Comparison of ENCODE assay signal across 8 mouse cellular contexts in genomic region chr9:37147359-37147685, GRCm38 (mm10). TPM values are rescaled to one million over a fixed set of nuclear protein-coding genes. Genes with fewer than 3 reads are reported as not detected.
A peak's percentile ranks its signal among the peaks of the same experiment; 100 is the strongest.
DNase-seq lines count a peak whose midpoint lies in the region; ATAC-seq and TF ChIP-seq lines count a peak whose summit lies in the region.

Gene Pknox2 (minus strand): TSS chr9:37147407.

- peak within 1 kb of the TSS; percentile 95 for H3K4me3 ChIP-seq in neural tube, embryonic 11.5 days (ENCODE audit: low read depth, low read length)
- peak within 1 kb of the TSS; percentile 87 for H3K4me3 ChIP-seq in embryonic facial prominence, embryonic 12.5 days
- H3K4me3 ChIP-seq in kidney, adult 2 months (ENCODE audit: insufficient read depth, low read depth, low read length) = peak within 1 kb of the TSS; percentile 80
- peak within 1 kb of the TSS; percentile 71 for H3K4me3 ChIP-seq in limb, embryonic 13.5 days
- H3K4me3 ChIP-seq in midbrain, embryonic 14.5 days (replicated peaks; ENCODE audit: low read depth, low read length) = peak within 1 kb of the TSS; percentile 81

- H3K4me1 ChIP-seq in neural tube, embryonic 11.5 days (ENCODE audit: control insufficient read depth, insufficient read depth, low read length) = peaks cover 10% of the 10 kb centered on the region
- peaks cover 24% of the 10 kb centered on the region for H3K4me1 ChIP-seq in embryonic facial prominence, embryonic 12.5 days
- H3K4me1 ChIP-seq in kidney, adult 2 months (ENCODE audit: control insufficient read depth, insufficient read depth, low read length) = no peaks in the 10 kb centered on the region
- H3K4me1 ChIP-seq in limb, embryonic 13.5 days = peaks cover 40% of the 10 kb centered on the region
- peaks cover 27% of the 10 kb centered on the region for H3K4me1 ChIP-seq in midbrain, embryonic 14.5 days (ENCODE audit: control insufficient read depth, insufficient read depth, low read length)

- 2% methylated on average over 7 of the region's 13 CpGs for WGBS in neural tube, embryonic 11.5 days
- WGBS in embryonic facial prominence, embryonic 12.5 days = 2% methylated on average over 9 of the region's 13 CpGs
- 7% methylated on average over 7 of the region's 13 CpGs for WGBS in kidney, adult 2 months
- 1% methylated on average over 9 of the region's 13 CpGs for WGBS in limb, embryonic 13.5 days
- under 1% methylated on average over 9 of the region's 13 CpGs for WGBS in midbrain, embryonic 14.5 days

- DNase-seq in neural tube, embryonic 11.5 days (ENCODE audit: low spot score) = no peak
- DNase-seq in neural tube, embryonic 10.5 days (ENCODE audit: extremely low spot score, low spot score) = no peak
- DNase-seq in heart, adult 8-10 months (ENCODE audit: low spot score) = peak; percentile 69
- peak; percentile 75 for DNase-seq in kidney, adult 2 months
- DNase-seq in midbrain, embryonic 14.5 days = no peak
- peak; percentile 87 for DNase-seq in testis, postnatal 10 days (ENCODE audit: low spot score)

- peak; percentile 61 for TF ChIP-seq CTCF in kidney, adult 2 months (conservative IDR thresholded peaks at IDR 0.05; ENCODE audit: insufficient read depth, insufficient read length, low read depth, low read length)

- peak; percentile 69 for ATAC-seq in neural tube, embryonic 11.5 days (ENCODE audit: insufficient read depth, low FRiP score, low TSS enrichment)
- ATAC-seq in embryonic facial prominence, embryonic 12.5 days (ENCODE audit: insufficient number of reproducible peaks, insufficient read depth, low FRiP score, low TSS enrichment) = peak; percentile 82
- ATAC-seq in limb, embryonic 13.5 days (ENCODE audit: low FRiP score, low read depth) = peak; percentile 84
- ATAC-seq in midbrain, embryonic 14.5 days (ENCODE audit: low FRiP score, low TSS enrichment) = peak; percentile 82

- peak within 1 kb of the TSS; percentile 56 for H3K4me2 ChIP-seq in neural tube, embryonic 11.5 days (ENCODE audit: low read depth)
- H3K4me2 ChIP-seq in embryonic facial prominence, embryonic 12.5 days (replicated peaks) = peak within 1 kb of the TSS; percentile 84
- peak within 1 kb of the TSS; percentile 93 for H3K4me2 ChIP-seq in limb, embryonic 13.5 days (replicated peaks)
- peak within 1 kb of the TSS; percentile 92 for H3K4me2 ChIP-seq in midbrain, embryonic 14.5 days (ENCODE audit: low read length)

- H3K9me3 ChIP-seq in neural tube, embryonic 11.5 days (ENCODE audit: control insufficient read depth, low read length) = no peaks in the 10 kb centered on the region
- H3K9me3 ChIP-seq in embryonic facial prominence, embryonic 12.5 days = no peaks in the 10 kb centered on the region
- H3K9me3 ChIP-seq in limb, embryonic 13.5 days = no peaks in the 10 kb centered on the region
- H3K9me3 ChIP-seq in midbrain, embryonic 14.5 days (ENCODE audit: control insufficient read depth, low read length) = no peaks in the 10 kb centered on the region

- no peak for TF ChIP-seq POLR2A in kidney, adult 2 months (IDR thresholded peaks at IDR 0.05; ENCODE audit: low read depth, low read length)

- H3K9ac ChIP-seq in neural tube, embryonic 11.5 days (ENCODE audit: low read length) = peak within 1 kb of the TSS; percentile 98
- H3K9ac ChIP-seq in embryonic facial prominence, embryonic 12.5 days = peak within 1 kb of the TSS; percentile 97
- peak within 1 kb of the TSS; percentile 88 for H3K9ac ChIP-seq in limb, embryonic 13.5 days
- peak within 1 kb of the TSS; percentile 95 for H3K9ac ChIP-seq in midbrain, embryonic 14.5 days (replicated peaks; ENCODE audit: low read length)

- H3K27me3 ChIP-seq in neural tube, embryonic 11.5 days (ENCODE audit: control insufficient read depth, insufficient read depth, low read length) = no peaks in the 10 kb centered on the region
- no peaks in the 10 kb centered on the region for H3K27me3 ChIP-seq in embryonic facial prominence, embryonic 12.5 days
- H3K27me3 ChIP-seq in kidney, adult 2 months (replicated peaks; ENCODE audit: control insufficient read depth, insufficient read depth, low read length) = no peaks in the 10 kb centered on the region; the same call in 1 of the 2 replicates
- peaks cover 60% of the 10 kb centered on the region for H3K27me3 ChIP-seq in limb, embryonic 13.5 days
- H3K27me3 ChIP-seq in midbrain, embryonic 14.5 days (ENCODE audit: control insufficient read depth, insufficient read depth, low read length) = no peaks in the 10 kb centered on the region

- H3K27ac ChIP-seq in neural tube, embryonic 11.5 days (ENCODE audit: low read depth, low read length) = peak within 1 kb of the TSS; percentile 97
- H3K27ac ChIP-seq in embryonic facial prominence, embryonic 12.5 days = peak within 1 kb of the TSS; percentile 99
- H3K27ac ChIP-seq in kidney, adult 2 months (ENCODE audit: insufficient read depth, low read depth, low read length) = peak within 1 kb of the TSS; percentile 70
- H3K27ac ChIP-seq in limb, embryonic 13.5 days = peak within 1 kb of the TSS; percentile 93
- peak within 1 kb of the TSS; percentile 99 for H3K27ac ChIP-seq in midbrain, embryonic 14.5 days (replicated peaks; ENCODE audit: low read depth, low read length)

- no peaks in the 10 kb centered on the region for H3K36me3 ChIP-seq in neural tube, embryonic 11.5 days (ENCODE audit: control insufficient read depth, insufficient read depth, low read length)
- H3K36me3 ChIP-seq in embryonic facial prominence, embryonic 12.5 days = no peaks in the 10 kb centered on the region
- no peaks in the 10 kb centered on the region for H3K36me3 ChIP-seq in kidney, adult 2 months (ENCODE audit: control insufficient read depth, insufficient read depth, low read length)
- H3K36me3 ChIP-seq in limb, embryonic 13.5 days = no peaks in the 10 kb centered on the region
- H3K36me3 ChIP-seq in midbrain, embryonic 14.5 days (ENCODE audit: control insufficient read depth, insufficient read depth, low read length) = no peaks in the 10 kb centered on the region

RNA-seq across cellular contexts. Expression of gene Pknox2, which starts in this region (rescaled TPM):
- 22.8 and 24.3 TPM in 2 replicates for polyA plus RNA-seq in neural tube, embryonic 11.5 days (2014; fragmentation: Nextera tagmentation; extraction: Ambion mirVana)
- polyA plus RNA-seq in embryonic facial prominence, embryonic 12.5 days (2016; fragmentation: Nextera tagmentation; extraction: Ambion mirVana) = 18.8 and 20.8 TPM in 2 replicates
- total RNA-seq in heart, adult 8-10 months (2022) = 1 to 10 TPM; 8.3 to 10.0 (median 9.8) TPM
- polyA plus RNA-seq in kidney, adult 2 months (2012; rRNA removed) = 7.1 and 8.2 TPM in 2 replicates
- 14.5 and 16.1 TPM in 2 replicates for polyA plus RNA-seq in limb, embryonic 13.5 days (2015; fragmentation: Nextera tagmentation; extraction: Ambion mirVana)
- 18.4 and 19.6 TPM in 2 replicates for polyA plus RNA-seq in midbrain, embryonic 14.5 days (2014; fragmentation: Nextera tagmentation; extraction: Ambion mirVana)

Comparison
In these comparisons a context has a peak if more than half of its experiments do, and no peak if none do; other contexts are left out.
1. DNase-seq: peak in heart, adult 8-10 months (single experiment), kidney, adult 2 months (single experiment) and testis, postnatal 10 days (single experiment); none in neural tube, embryonic 11.5 days (single experiment), neural tube, embryonic 10.5 days (single experiment) and midbrain, embryonic 14.5 days (single experiment).
2. Peak in every context shown above with its lines, with median percentiles within 50 percentile points of each other: ATAC-seq, H3K27ac ChIP-seq, H3K4me2 ChIP-seq, H3K4me3 ChIP-seq and H3K9ac ChIP-seq.